Mouse (Mus musculus): ENCODE data around the gene Armc2.

Gene Armc2

DNA sequence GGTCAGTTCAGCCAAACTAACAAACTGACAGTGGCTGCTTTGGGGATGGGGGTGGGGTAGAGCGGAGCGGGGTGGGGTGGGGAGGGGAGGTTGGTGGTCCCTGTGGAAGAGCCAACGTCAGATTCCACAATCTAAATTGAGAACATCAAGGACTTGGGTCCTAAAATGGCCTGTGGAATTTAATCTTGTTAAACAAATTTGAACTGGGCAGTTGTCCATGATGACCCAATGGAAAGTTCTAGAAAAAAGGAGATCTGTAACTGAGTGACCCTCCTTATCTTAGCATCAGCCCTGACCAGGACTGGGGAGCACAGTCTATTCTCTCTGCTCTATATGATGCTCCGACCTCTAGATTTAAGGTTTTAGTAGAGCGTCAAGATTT, 26.2 kb downstream of the Armc2 start:
- Histone ChIP-seq H3K27me3 (ENCODE audit: insufficient read depth, low read length) (peaks cover 19% of the 10 kb centered on the region), H3K36me3 (ENCODE audit: insufficient read depth, low read length) (no peaks in the 10 kb centered on the region), H3K4me3 (replicated peaks; ENCODE audit: low read length) (no peak overlapping the region)

DNA sequence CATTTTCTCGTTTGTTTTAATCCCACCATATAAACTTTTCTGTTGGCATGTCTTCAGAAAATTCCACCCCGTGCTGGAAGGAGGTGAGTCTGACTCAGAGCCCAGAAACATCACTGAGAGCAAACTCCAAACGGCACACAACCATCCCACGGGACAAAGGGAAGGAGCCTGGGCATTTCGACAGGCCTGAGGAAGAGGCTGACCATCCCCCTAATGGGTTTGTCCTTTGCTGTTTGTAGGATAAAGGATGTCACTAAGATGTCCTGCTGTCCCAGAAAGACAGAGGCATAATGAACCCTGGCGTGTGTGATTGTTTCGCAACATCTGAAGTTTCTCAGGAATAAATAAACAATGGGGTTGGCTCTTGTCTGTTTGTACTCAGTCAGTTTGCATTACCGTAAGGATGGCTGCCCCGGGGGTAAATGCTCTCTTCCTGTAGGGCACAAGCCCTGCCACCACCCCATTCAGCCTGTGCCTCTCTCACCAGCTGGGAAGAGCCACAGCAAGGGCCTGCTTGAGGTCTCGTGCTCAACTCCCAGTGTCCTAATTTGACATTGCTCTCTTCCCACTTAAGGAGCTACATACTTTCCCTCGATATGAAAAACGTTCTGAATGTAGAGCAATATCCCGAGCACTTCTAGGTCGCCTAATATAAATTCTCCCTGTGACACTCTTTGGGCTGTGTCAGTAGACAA, 26.7 kb downstream of the Armc2 start:
- Histone ChIP-seq H3K36me3 (ENCODE audit: insufficient read depth, low read length) (no peaks in the 10 kb centered on the region), H3K4me1 (replicated peaks; ENCODE audit: low read depth, low read length) (peaks cover 32% of the 10 kb centered on the region), H3K4me3 (replicated peaks; ENCODE audit: low read length) (no peak overlapping the region), H3K27me3 (ENCODE audit: insufficient read depth, low read length) (peaks cover 19% of the 10 kb centered on the region), H3K9me3 (ENCODE audit: low read length) (no peaks in the 10 kb centered on the region)
- TF ChIP-seq CTCF (conservative IDR thresholded peaks at IDR 0.05; ENCODE audit: low read length), result no peak
- TF ChIP-seq NANOG (IDR thresholded peaks at IDR 0.05; ENCODE audit: borderline replicate concordance, low read length), result no peak
- TF ChIP-seq POU5F1 (IDR thresholded peaks at IDR 0.05; ENCODE audit: borderline replicate concordance, low read length), result no peak

More for the DNA sequence above, 26.2 kb downstream of the Armc2 start:
- no peak for TF ChIP-seq NANOG (IDR thresholded peaks at IDR 0.05; ENCODE audit: borderline replicate concordance, low read length)
- TF ChIP-seq POU5F1 (IDR thresholded peaks at IDR 0.05; ENCODE audit: borderline replicate concordance, low read length), result no peak
- TF ChIP-seq CTCF (conservative IDR thresholded peaks at IDR 0.05; ENCODE audit: low read length), result no peak
- no peaks in the 10 kb centered on the region for H3K9me3 ChIP-seq (ENCODE audit: low read length)
- H3K4me1 ChIP-seq (replicated peaks; ENCODE audit: low read depth, low read length), result peaks cover 38% of the 10 kb centered on the region

DNA sequence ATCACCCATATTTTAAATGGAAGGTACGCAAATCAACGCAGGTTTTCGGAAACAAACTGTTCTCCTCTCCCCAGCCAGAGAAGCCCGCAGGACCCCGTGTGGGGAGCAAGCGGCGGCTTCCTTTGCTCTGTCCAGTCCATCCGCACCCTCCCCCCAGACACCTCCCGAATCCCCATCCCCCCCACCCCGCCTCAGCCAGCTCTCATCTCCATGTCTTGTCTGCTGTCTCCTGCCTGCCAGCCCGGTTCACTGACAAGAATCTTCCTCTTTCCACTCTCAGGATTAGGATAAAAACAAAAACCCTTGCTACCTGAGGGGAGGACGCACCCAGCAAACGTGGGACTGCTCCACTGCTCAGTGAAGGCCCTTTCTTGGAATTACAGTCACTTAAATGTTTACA, 27.3 kb downstream of the Armc2 start:
- H3K9me3 ChIP-seq (ENCODE audit: low read length), result no peaks in the 10 kb centered on the region
- peaks cover 19% of the 10 kb centered on the region for H3K27me3 ChIP-seq (ENCODE audit: insufficient read depth, low read length)
- peaks cover 30% of the 10 kb centered on the region for H3K4me1 ChIP-seq (replicated peaks; ENCODE audit: low read depth, low read length)
- TF ChIP-seq POU5F1 (IDR thresholded peaks at IDR 0.05; ENCODE audit: borderline replicate concordance, low read length) (no peak), CTCF (conservative IDR thresholded peaks at IDR 0.05; ENCODE audit: low read length) (no peak), NANOG (IDR thresholded peaks at IDR 0.05; ENCODE audit: borderline replicate concordance, low read length) (no peak)
- no peaks in the 10 kb centered on the region for H3K36me3 ChIP-seq (ENCODE audit: insufficient read depth, low read length)
- no peak overlapping the region for H3K4me3 ChIP-seq (replicated peaks; ENCODE audit: low read length)

DNA sequence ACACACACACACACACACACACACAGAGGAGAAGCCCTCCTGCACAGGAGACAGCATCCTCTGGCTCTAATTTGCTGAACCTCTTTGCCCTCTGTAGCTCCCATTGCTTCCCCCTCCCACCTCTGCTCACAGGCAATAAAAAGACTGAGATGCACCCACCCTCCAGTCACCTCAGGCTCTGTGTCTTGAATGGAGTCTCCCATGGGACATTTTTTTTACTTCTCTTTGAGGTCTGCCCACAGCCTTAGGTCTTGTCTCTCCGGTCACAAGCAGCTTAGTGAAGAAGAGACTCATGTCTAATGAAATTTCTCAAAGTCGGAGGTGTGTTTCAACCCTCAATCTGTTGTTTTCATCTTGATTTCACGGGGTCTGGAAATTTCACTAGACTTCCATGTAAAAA, 29.3 kb downstream of the Armc2 start:
- Histone ChIP-seq H3K4me1 (replicated peaks; ENCODE audit: low read depth, low read length) (peaks cover 25% of the 10 kb centered on the region), H3K36me3 (ENCODE audit: insufficient read depth, low read length) (no peaks in the 10 kb centered on the region), H3K4me3 (replicated peaks; ENCODE audit: low read length) (no peak overlapping the region), H3K27me3 (ENCODE audit: insufficient read depth, low read length) (peaks cover 16% of the 10 kb centered on the region), H3K9me3 (ENCODE audit: low read length) (no peaks in the 10 kb centered on the region)
- TF ChIP-seq POU5F1 (IDR thresholded peaks at IDR 0.05; ENCODE audit: borderline replicate concordance, low read length) (no peak), NANOG (IDR thresholded peaks at IDR 0.05; ENCODE audit: borderline replicate concordance, low read length) (no peak), CTCF (conservative IDR thresholded peaks at IDR 0.05; ENCODE audit: low read length) (no peak)

DNA sequence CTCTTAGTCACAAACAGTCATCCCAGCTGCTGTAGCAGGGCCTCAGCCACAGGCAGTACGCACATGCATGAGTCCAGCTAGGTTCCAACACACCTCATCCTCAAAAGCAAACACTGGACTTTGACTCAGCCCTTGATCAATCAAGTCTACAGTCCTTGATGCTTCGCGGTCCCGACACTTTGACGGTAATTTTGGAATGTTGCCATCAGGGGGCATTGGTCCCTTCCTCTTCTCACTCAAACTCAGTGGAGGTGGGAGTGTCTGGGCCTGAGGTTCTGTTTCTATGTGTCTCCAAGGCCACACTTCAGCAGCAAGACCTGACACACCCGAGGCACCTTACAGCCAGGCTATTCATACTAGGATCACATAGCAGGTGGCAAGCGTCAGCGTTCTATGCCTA, 32.1 kb downstream of the Armc2 start:
- Histone ChIP-seq H3K36me3 (ENCODE audit: insufficient read depth, low read length) (no peaks in the 10 kb centered on the region), H3K4me1 (replicated peaks; ENCODE audit: low read depth, low read length) (peaks cover 10% of the 10 kb centered on the region), H3K27me3 (ENCODE audit: insufficient read depth, low read length) (peaks cover 14% of the 10 kb centered on the region), H3K9me3 (ENCODE audit: low read length) (no peaks in the 10 kb centered on the region), H3K4me3 (replicated peaks; ENCODE audit: low read length) (no peak overlapping the region)
- no peak for TF ChIP-seq POU5F1 (IDR thresholded peaks at IDR 0.05; ENCODE audit: borderline replicate concordance, low read length)
- 0 out of 2 replicates have a peak, but pooled peaks have one; percentile 13 for TF ChIP-seq CTCF (conservative IDR thresholded peaks at IDR 0.05; ENCODE audit: low read length)
- TF ChIP-seq NANOG (IDR thresholded peaks at IDR 0.05; ENCODE audit: borderline replicate concordance, low read length), result no peak

DNA sequence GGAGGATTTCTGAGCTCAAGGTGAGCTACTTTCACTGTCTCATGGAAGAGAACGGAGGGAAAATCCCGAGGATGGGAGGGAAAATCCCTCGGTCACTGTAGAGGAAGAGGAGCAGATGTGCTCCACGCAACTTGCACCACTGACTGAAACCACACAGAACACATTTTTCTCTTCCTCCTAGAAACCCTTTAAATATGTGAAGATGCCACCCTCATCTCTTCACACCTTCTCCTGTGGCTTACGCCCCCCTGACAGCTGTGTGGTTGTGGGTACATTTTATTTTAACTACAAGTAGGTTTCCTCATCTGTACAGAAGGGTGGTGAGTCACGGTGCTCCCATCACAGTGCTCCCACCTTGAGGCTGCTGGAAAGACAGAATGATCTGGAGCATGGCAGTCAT, 34.0 kb downstream of the Armc2 start:
- no peak overlapping the region for H3K4me3 ChIP-seq (replicated peaks; ENCODE audit: low read length)
- H3K9me3 ChIP-seq (ENCODE audit: low read length), result no peaks in the 10 kb centered on the region
- no peaks in the 10 kb centered on the region for H3K36me3 ChIP-seq (ENCODE audit: insufficient read depth, low read length)
- TF ChIP-seq POU5F1 (IDR thresholded peaks at IDR 0.05; ENCODE audit: borderline replicate concordance, low read length), result no peak
- peaks cover 3% of the 10 kb centered on the region for H3K27me3 ChIP-seq (ENCODE audit: insufficient read depth, low read length)
- H3K4me1 ChIP-seq (replicated peaks; ENCODE audit: low read depth, low read length), result peaks cover 4% of the 10 kb centered on the region; the same call in 1 of the 2 replicates

DNA sequence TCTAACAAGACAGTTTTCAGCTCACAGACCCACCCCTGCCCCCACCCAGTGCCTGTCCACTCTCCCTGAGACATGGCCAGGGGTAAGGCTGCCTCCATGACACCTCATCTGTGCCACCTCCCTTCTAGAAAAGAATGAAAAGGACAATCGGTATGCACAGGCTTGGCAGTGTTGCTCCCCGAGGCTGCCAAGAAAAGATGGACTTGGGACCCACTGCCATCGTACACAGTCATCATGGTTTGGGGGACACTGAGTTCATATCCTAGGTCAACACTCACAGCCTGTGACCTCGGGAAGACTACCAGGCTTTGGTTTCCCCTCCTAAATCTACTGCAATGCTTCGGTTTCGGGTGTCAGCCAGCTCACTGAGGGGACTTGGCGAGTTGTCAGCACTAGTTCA, 35.4 kb downstream of the Armc2 start:
- Histone ChIP-seq H3K9me3 (ENCODE audit: low read length) (no peaks in the 10 kb centered on the region), H3K27me3 (ENCODE audit: insufficient read depth, low read length) (no peaks in the 10 kb centered on the region; the same call in 1 of the 2 replicates), H3K4me3 (replicated peaks; ENCODE audit: low read length) (no peak overlapping the region), H3K36me3 (ENCODE audit: insufficient read depth, low read length) (no peaks in the 10 kb centered on the region), H3K4me1 (replicated peaks; ENCODE audit: low read depth, low read length) (peaks cover 4% of the 10 kb centered on the region; the same call in 1 of the 2 replicates)
- TF ChIP-seq POU5F1 (IDR thresholded peaks at IDR 0.05; ENCODE audit: borderline replicate concordance, low read length) (no peak), NANOG (IDR thresholded peaks at IDR 0.05; ENCODE audit: borderline replicate concordance, low read length) (no peak), CTCF (conservative IDR thresholded peaks at IDR 0.05; ENCODE audit: low read length) (no peak)

DNA sequence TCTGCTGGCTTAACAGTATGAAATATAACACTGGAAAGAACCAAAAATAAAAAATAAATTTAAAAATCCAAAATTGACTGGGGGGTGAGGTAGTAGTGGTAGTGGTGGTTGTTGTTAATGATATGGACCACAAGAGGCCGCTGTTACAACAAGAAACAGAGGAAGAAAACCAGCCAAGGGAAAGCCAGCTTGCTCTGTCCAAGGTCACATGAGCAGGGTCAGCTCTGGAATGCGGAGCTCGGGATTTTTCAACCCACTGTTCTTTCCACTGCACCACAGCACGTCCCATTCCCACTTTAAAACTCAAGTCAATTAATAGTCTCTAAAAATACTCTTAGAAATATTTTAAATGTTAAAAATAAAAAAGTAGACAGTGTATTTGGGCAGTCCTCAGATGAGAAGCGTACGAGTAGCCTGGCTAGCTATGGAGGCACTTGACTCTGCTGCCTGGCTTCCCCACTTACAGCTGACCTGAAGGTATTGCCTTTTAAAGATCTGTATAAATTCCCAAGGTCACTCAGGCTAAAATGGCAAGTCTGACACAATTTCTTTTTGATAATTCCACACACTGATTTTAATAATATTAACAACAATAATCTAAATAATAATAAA, 37.4 kb downstream of the Armc2 start:
- Histone ChIP-seq H3K36me3 (ENCODE audit: insufficient read depth, low read length) (no peaks in the 10 kb centered on the region), H3K4me1 (replicated peaks; ENCODE audit: low read depth, low read length) (no peaks in the 10 kb centered on the region), H3K27me3 (ENCODE audit: insufficient read depth, low read length) (no peaks in the 10 kb centered on the region; the same call in 1 of the 2 replicates), H3K4me3 (replicated peaks; ENCODE audit: low read length) (no peak overlapping the region), H3K9me3 (ENCODE audit: low read length) (no peaks in the 10 kb centered on the region)
- TF ChIP-seq POU5F1 (IDR thresholded peaks at IDR 0.05; ENCODE audit: borderline replicate concordance, low read length) (no peak), CTCF (conservative IDR thresholded peaks at IDR 0.05; ENCODE audit: low read length) (peak; percentile 43)
